Mouse (Mus musculus): ENCODE data around the gene Dppa4.

The Dppa4 gene

GRCm38 (mm10) chr16:48323602-48324345 is 40.2 kb downstream of the Dppa4 start:
- DNase-seq (ENCODE audit: low read depth, low spot score), result no peak

- no peak for DNase-seq (ENCODE audit: low read depth, low spot score)
These were observed 43.4 kb downstream of the Dppa4 start for GRCm38 (mm10) chr16:48326903-48327302.

- peak; percentile 49 for DNase-seq (ENCODE audit: low read depth, low spot score)
These were observed 44.9 kb downstream of the Dppa4 start for GRCm38 (mm10) chr16:48328420-48328819.

GRCm38 (mm10) chr16:48331822-48332221 is 48.3 kb downstream of the Dppa4 start:
- DNase-seq (ENCODE audit: low read depth, low spot score), result no peak

- DNase-seq (ENCODE audit: low read depth, low spot score), result peak; percentile 74
These were observed 51.8 kb downstream of the Dppa4 start for GRCm38 (mm10) chr16:48335326-48335725.

Data from R1 (cell line).